Comparison of ENCODE assay signal across 9 mouse cellular contexts in genomic region chr7:49882288-49882687, GRCm38 (mm10). TPM values are rescaled to one million over a fixed set of nuclear protein-coding genes. Genes with fewer than 3 reads are reported as not detected.
DNase-seq lines count a peak whose midpoint lies in the region; ATAC-seq and TF ChIP-seq lines count a peak whose summit lies in the region.
"Had no signal": no experiment of that assay in that cellular context is flagged by ENCODE, and none has a peak within 500 bp of the region (broad histone marks: within the 10 kb centered on the region; RNA-seq: fewer than 3 reads in every experiment).

No protein-coding gene starts in this region.

- 21% methylated on average over 4 of the region's 4 CpGs for WGBS in forebrain, embryonic 14.5 days
- WGBS in forebrain, embryonic 10.5 days: 47% methylated on average over 4 of the region's 4 CpGs
- WGBS in kidney, adult 2 months: 6% methylated on average over 4 of the region's 4 CpGs

- no peak overlapping the region for H3K4me3 ChIP-seq in forebrain, embryonic 14.5 days (ENCODE audit: low read depth, low read length)
- no peak overlapping the region for H3K4me3 ChIP-seq in forebrain, embryonic 10.5 days
- no peak overlapping the region for H3K4me3 ChIP-seq in kidney, adult 2 months (ENCODE audit: insufficient read depth, low read depth, low read length)

- no peak for TF ChIP-seq POLR2A in kidney, adult 2 months (IDR thresholded peaks at IDR 0.05; ENCODE audit: low read depth, low read length)

- TF ChIP-seq CTCF in kidney, adult 2 months (conservative IDR thresholded peaks at IDR 0.05; ENCODE audit: insufficient read depth, insufficient read length, low read depth, low read length): no peak

- H3K4me2 ChIP-seq in forebrain, embryonic 14.5 days (ENCODE audit: low read length): no peak overlapping the region

- peaks cover 14% of the 10 kb centered on the region for H3K4me1 ChIP-seq in forebrain, embryonic 14.5 days (ENCODE audit: control insufficient read depth, insufficient read depth, low read length)
- peaks cover 28% of the 10 kb centered on the region for H3K4me1 ChIP-seq in forebrain, embryonic 10.5 days
- peaks cover 8% of the 10 kb centered on the region for H3K4me1 ChIP-seq in kidney, adult 2 months (ENCODE audit: control insufficient read depth, insufficient read depth, low read length)

- no peaks in the 10 kb centered on the region for H3K27me3 ChIP-seq in forebrain, embryonic 14.5 days (replicated peaks; ENCODE audit: control insufficient read depth, insufficient read depth, low read length)
- H3K27me3 ChIP-seq in forebrain, embryonic 10.5 days (ENCODE audit: poor library complexity, severe bottlenecking): peaks cover 59% of the 10 kb centered on the region
- no peaks in the 10 kb centered on the region for H3K27me3 ChIP-seq in kidney, adult 2 months (replicated peaks; ENCODE audit: control insufficient read depth, insufficient read depth, low read length)

- H3K9ac ChIP-seq in forebrain, embryonic 14.5 days (ENCODE audit: low read length): no peak overlapping the region

- no peaks in the 10 kb centered on the region for H3K9me3 ChIP-seq in forebrain, embryonic 14.5 days (replicated peaks; ENCODE audit: control insufficient read depth, low read length)
- H3K9me3 ChIP-seq in forebrain, embryonic 10.5 days: no peaks in the 10 kb centered on the region
- H3K9me3 ChIP-seq: G1E had no signal

- DNase-seq in forebrain, embryonic 14.5 days (ENCODE audit: low spot score): peak; percentile 44
- no peak for DNase-seq in forebrain, embryonic 10.5 days (ENCODE audit: extremely low spot score, low spot score)
- peak; percentile 3 for DNase-seq in adipocyte (ENCODE audit: low spot score)
- peak; percentile 89 for DNase-seq in kidney, adult 2 months
- peak; percentile 70 for DNase-seq in lung, postnatal 36 days
- DNase-seq in layer of hippocampus, postnatal 25 days (ENCODE audit: extremely low spot score in 1 of 2, low spot score in 1 of 2): no peak
- no peak for DNase-seq in gastrocnemius, postnatal 36 days

- no peaks in the 10 kb centered on the region for H3K36me3 ChIP-seq in forebrain, embryonic 14.5 days (ENCODE audit: control insufficient read depth, insufficient read depth, low read length)
- H3K36me3 ChIP-seq in forebrain, embryonic 10.5 days (replicated peaks): no peaks in the 10 kb centered on the region
- no peaks in the 10 kb centered on the region for H3K36me3 ChIP-seq in kidney, adult 2 months (ENCODE audit: control insufficient read depth, insufficient read depth, low read length)
- H3K36me3 ChIP-seq: G1E had no signal

- intact Hi-C loops in gastrocnemius, postnatal 36 days (cut with DNase I): no loop called here

- ATAC-seq in forebrain, embryonic 14.5 days: peak; percentile 49; the same call in 1 of the 2 replicates
- no peak for ATAC-seq in megakaryocyte, adult 5-6 weeks (ENCODE audit: poor library complexity, severe bottlenecking)

- H3K27ac ChIP-seq in forebrain, embryonic 14.5 days (ENCODE audit: low read depth, low read length): peak overlapping the region; percentile 60; the same call in 1 of the 2 replicates
- H3K27ac ChIP-seq in forebrain, embryonic 10.5 days: no peak overlapping the region
- H3K27ac ChIP-seq in kidney, adult 2 months (ENCODE audit: insufficient read depth, low read depth, low read length): no peak overlapping the region

RNA-seq across cellular contexts. Expression of gene Slc6a5, which starts 27.7 kb away (rescaled TPM):
- not detected in 2 replicates for polyA plus RNA-seq in forebrain, embryonic 14.5 days (2014; fragmentation: Nextera tagmentation; extraction: Ambion mirVana)
- not detected in 2 replicates for polyA plus RNA-seq in forebrain, embryonic 10.5 days (2016; fragmentation: Nextera tagmentation; extraction: Ambion mirVana)
- 0.03 TPM in 1 of 2 replicates, not detected in the other for polyA plus RNA-seq in kidney, adult 2 months (2012; rRNA removed)
- not detected in 2 replicates for total RNA-seq in megakaryocyte, adult 5-6 weeks (2015)
- not detected in 2 replicates for total RNA-seq in megakaryocyte, adult 5-6 weeks (2017)
- total RNA-seq in layer of hippocampus, postnatal 25 days (2021): under 1 TPM in 1 of 2 experiments, not detected in 1; 0.19 TPM
- not detected for total RNA-seq in gastrocnemius, postnatal 36 days (2021)
- polyA plus RNA-seq: G1E had no signal

Comparison
In these comparisons a context has a peak if more than half of its experiments do, and no peak if none do; other contexts are left out.
1. DNase-seq: peak in forebrain, embryonic 14.5 days (single experiment), adipocyte (single experiment), kidney, adult 2 months (single experiment) and lung, postnatal 36 days (single experiment); none in forebrain, embryonic 10.5 days (single experiment), layer of hippocampus, postnatal 25 days (0 of 2) and gastrocnemius, postnatal 36 days (0 of 2).